Mouse (Mus musculus) bone marrow macrophage, adult 2 months (primary cell): Measurements from ENCODE around the gene Armc8.

Experiments
- CTCF ChIP-seq: IDR thresholded peaks from 2 replicates; pipeline ENCODE4 v1.5.1; 2012; ENCODE audit warnings: low read depth, mild to moderate bottlenecking, low read length, moderate library complexity
- POLR2A ChIP-seq: IDR thresholded peaks from 2 replicates; pipeline ENCODE4 v1.6.1; 2012; ENCODE audit warnings: mild to moderate bottlenecking, low read depth, low read length, borderline replicate concordance

GRCm38 (mm10) chr9:99430806-99431205 lies 137.9 kb downstream of the Armc8 start:
- TF ChIP-seq CTCF (no peak), POLR2A (no peak)
